Mouse (Mus musculus) small intestine, adult 2 months (tissue): ENCODE measurements around the gene Chrna4.

Source experiments
- CTCF ChIP-seq: fragments of 200-500 bp; IDR thresholded peaks from 2 replicates; pipeline ENCODE4 v1.5.1; 2012; ENCODE audit warnings: low read depth, mild to moderate bottlenecking, control low read depth, inconsistent platforms, low read length, moderate library complexity, mixed read lengths; ENCODE audit not compliant: insufficient replicate concordance, insufficient read length; ENCODE audit errors: extremely low read depth
- POLR2A ChIP-seq: fragments of 200-500 bp; IDR thresholded peaks from 2 replicates; pipeline ENCODE4 v1.6.1; 2012; ENCODE audit warnings: low read depth, mild to moderate bottlenecking, control low read depth, inconsistent platforms, low read length, moderate library complexity

GRCm38 (mm10) chr2:181044001-181044400, 655 bp upstream of the Chrna4 start:
- TF ChIP-seq CTCF (no peak), POLR2A (no peak)
